Mouse (Mus musculus) heart, adult 2 months (tissue): ENCODE measurements around the gene Dmrtc1c1. TPM values are rescaled to one million over a fixed set of nuclear protein-coding genes. Genes with fewer than 3 reads are reported as not detected.
"Not testable (repeated sequence)": the region's sequence is repeated elsewhere in the genome, so short reads cannot be mapped to it uniquely, and the experiment has no call there.

Experiments
- DNase-seq, 2 experiments: peaks; one replicate each; pipeline ENCODE4 v3.0.0; 2021
- H3K27ac ChIP-seq: fragments of 200-600 bp; 2 replicates; pipeline ENCODE4 v1.8.1; 2022
- H3K27me3 ChIP-seq: fragments of 200-500 bp; 2 replicates; pipeline ENCODE4 v1.6.1; 2012; ENCODE audit warnings: mild to moderate bottlenecking, low read length, inconsistent platforms, mixed read lengths; ENCODE audit not compliant: control insufficient read depth, insufficient read depth
- H3K36me3 ChIP-seq: fragments of 200-500 bp; 2 replicates; pipeline ENCODE4 v1.6.1; 2012; ENCODE audit warnings: low read length, inconsistent platforms; ENCODE audit not compliant: control insufficient read depth, insufficient read depth
- H3K4me1 ChIP-seq: fragments of 200-500 bp; 2 replicates; pipeline ENCODE4 v1.6.1; 2011; ENCODE audit warnings: low read length; ENCODE audit not compliant: control insufficient read depth, insufficient read depth
- H3K4me3 ChIP-seq: fragments of 200-600 bp; 2 replicates; pipeline ENCODE4 v1.8.1; 2022
- H3K79me2 ChIP-seq: fragments of 200-500 bp; replicated peaks from 2 replicates; pipeline ENCODE4 v1.6.1; 2012; ENCODE audit warnings: mild to moderate bottlenecking, inconsistent platforms, low read length, moderate library complexity, mixed read lengths; ENCODE audit not compliant: control insufficient read depth, insufficient read depth
- H3K9ac ChIP-seq: fragments of 200-500 bp; 2 replicates; pipeline ENCODE4 v1.6.1; 2012; ENCODE audit warnings: low read depth, mild to moderate bottlenecking, control low read depth, inconsistent platforms, low read length, mixed read lengths
- CTCF ChIP-seq: fragments of 200-600 bp; IDR thresholded peaks from 2 replicates; pipeline ENCODE4 v1.8.1; 2022; ENCODE audit warnings: antibody characterized with exemption, mild to moderate bottlenecking, moderate library complexity
- EP300 ChIP-seq: fragments of 200-500 bp; IDR thresholded peaks from 2 replicates; pipeline ENCODE4 v1.6.1; 2011; ENCODE audit warnings: low read depth, low read length, control low read depth; ENCODE audit not compliant: insufficient read depth
- POLR2A ChIP-seq: fragments of 200-500 bp; IDR thresholded peaks from 2 replicates; pipeline ENCODE4 v1.6.1; 2011; ENCODE audit warnings: mild to moderate bottlenecking, low read depth, low read length, control low read depth; ENCODE audit not compliant: insufficient read depth
- WGBS: fragments of 180-500 bp; shearing (Covaris S2); methylation state at CpG from one replicate; pipeline ENCODE4 v1.1.7; 2018; 5-methylcytosine and 5-hydroxymethylcytosine counted together
- intact Hi-C: fragments of 180-260 bp; cut with DNase I; formaldehyde crosslinking; loops from one replicate; pipeline ENCODE4 v1.15.1; 2025
- long read RNA-seq: library from polyadenylated mRNA; stranded (forward); transcript quantifications from one replicate; pipeline ENCODE4 v2.0.0, GENCODE M21; 2021
- polyA plus RNA-seq: library from polyadenylated mRNA; depleted of rRNA; stranded (reverse); fragments of >200 nt; gene quantifications from 2 replicates; pipeline ENCODE4 v1.2.3, GENCODE M21; 2012; rRNA removed
- total RNA-seq, 2 experiments: library from RNA; stranded (reverse); gene quantifications; 2 replicates each; pipeline ENCODE4 v1.2.3; 2021

The Dmrtc1c1 gene
- total RNA-seq (not detected), polyA plus RNA-seq (not detected in 2 replicates)
- long read RNA-seq = 0 reads

DNA sequence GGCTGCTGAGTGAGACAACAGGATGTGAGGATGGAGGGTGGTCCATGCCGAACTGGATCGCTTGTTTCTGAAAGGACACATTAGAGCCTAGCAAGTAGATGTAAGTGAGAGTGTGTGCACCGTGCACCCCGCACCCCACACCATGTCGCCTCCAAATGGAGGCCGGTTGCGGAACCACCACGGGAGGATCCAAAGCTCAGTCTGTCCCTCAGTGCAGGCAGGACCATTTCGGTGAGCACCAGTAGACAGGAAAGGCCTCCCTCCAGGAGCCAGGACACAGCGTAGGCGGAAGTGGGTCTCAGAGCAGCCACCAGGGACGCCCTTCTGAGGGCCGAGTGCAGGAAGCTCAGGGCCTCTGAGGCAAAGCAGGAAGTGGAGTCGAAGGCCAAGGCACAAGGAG, at the start of gene Dmrtc1c1:
Gene Dmrtc1c1 (plus strand): TSS at position 301 of the 400 bp plus-strand sequence.
- H3K36me3 ChIP-seq, H3K79me2 ChIP-seq, H3K9ac ChIP-seq, H3K27me3 ChIP-seq, H3K4me3 ChIP-seq, H3K4me1 ChIP-seq, H3K27ac ChIP-seq, DNase-seq, intact Hi-C loops: not testable (repeated sequence)
- no CpG with 5 or more reads among the region's 14 CpGs for WGBS

- Histone ChIP-seq H3K4me1 (no peaks in the 10 kb centered on the region), H3K9ac (no peak overlapping the region), H3K36me3 (no peaks in the 10 kb centered on the region), H3K4me3 (no peak overlapping the region), H3K79me2 (no peaks in the 10 kb centered on the region), H3K27ac (no peak overlapping the region), H3K27me3 (no peaks in the 10 kb centered on the region)
- no peak for DNase-seq
- 50% methylated on average over 4 of the region's 4 CpGs for WGBS
- intact Hi-C loops = no loop called here
- TF ChIP-seq CTCF (no peak), POLR2A (no peak), EP300 (no peak)
These were observed 36.9 kb upstream of the Dmrtc1c1 start for GRCm38 (mm10) chrX:102765878-102766277.

- Histone ChIP-seq H3K27me3 (no peaks in the 10 kb centered on the region), H3K36me3 (no peaks in the 10 kb centered on the region), H3K79me2 (no peaks in the 10 kb centered on the region), H3K4me3 (no peak overlapping the region), H3K27ac (no peak overlapping the region), H3K4me1 (no peaks in the 10 kb centered on the region), H3K9ac (no peak overlapping the region)
- intact Hi-C loops = no loop called here
- TF ChIP-seq EP300 = no peak
- TF ChIP-seq POLR2A = no peak
- no peak for TF ChIP-seq CTCF
- no peak for DNase-seq
- 52% methylated on average over 4 of the region's 4 CpGs for WGBS
These were observed 9.5 kb downstream of the Dmrtc1c1 start for GRCm38 (mm10) chrX:102812311-102812710.

DNA sequence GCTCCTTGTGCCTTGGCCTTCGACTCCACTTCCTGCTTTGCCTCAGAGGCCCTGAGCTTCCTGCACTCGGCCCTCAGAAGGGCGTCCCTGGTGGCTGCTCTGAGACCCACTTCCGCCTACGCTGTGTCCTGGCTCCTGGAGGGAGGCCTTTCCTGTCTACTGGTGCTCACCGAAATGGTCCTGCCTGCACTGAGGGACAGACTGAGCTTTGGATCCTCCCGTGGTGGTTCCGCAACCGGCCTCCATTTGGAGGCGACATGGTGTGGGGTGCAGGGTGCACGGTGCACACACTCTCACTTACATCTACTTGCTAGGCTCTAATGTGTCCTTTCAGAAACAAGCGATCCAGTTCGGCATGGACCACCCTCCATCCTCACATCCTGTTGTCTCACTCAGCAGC, 51.8 kb downstream of the Dmrtc1c1 start, which contains the start of gene Dmrtc1c2:
Gene Dmrtc1c2 (minus strand): TSS at position 101 of the 400 bp plus-strand sequence.
- 85% methylated on average over 6 of the region's 13 CpGs for WGBS

More for the DNA sequence above, 51.8 kb downstream of the Dmrtc1c1 start, which contains the start of gene Dmrtc1c2:
- H3K36me3 ChIP-seq, H3K4me3 ChIP-seq, intact Hi-C loops, H3K79me2 ChIP-seq, DNase-seq, H3K27me3 ChIP-seq, H3K9ac ChIP-seq, H3K27ac ChIP-seq, H3K4me1 ChIP-seq: not testable (repeated sequence)

Other genes starting within 250 kb of the Dmrtc1c1 start
- 10 to 100 TPM; 36.1 to 39.2 TPM for gene Phka1, start 158.7 kb upstream of the Dmrtc1c1 start, total RNA-seq
- gene Phka1, start 158.7 kb upstream of the Dmrtc1c1 start, polyA plus RNA-seq = 11.5 and 22.6 TPM in 2 replicates
- gene Gm3880, start 116.0 kb upstream of the Dmrtc1c1 start, total RNA-seq = not detected
- gene Gm3880, start 116.0 kb upstream of the Dmrtc1c1 start, polyA plus RNA-seq = not detected in 2 replicates
- gene Gm9112, start 95.3 kb upstream of the Dmrtc1c1 start, total RNA-seq = not detected
- not detected in 2 replicates for gene Gm9112, start 95.3 kb upstream of the Dmrtc1c1 start, polyA plus RNA-seq
- not detected for gene Dmrtc1b, start 95.1 kb upstream of the Dmrtc1c1 start, total RNA-seq
- gene Dmrtc1b, start 95.1 kb upstream of the Dmrtc1c1 start, polyA plus RNA-seq = not detected in 2 replicates
- gene Dmrtc1c2, start 51.7 kb downstream of the Dmrtc1c1 start, total RNA-seq = not detected
- gene Dmrtc1c2, start 51.7 kb downstream of the Dmrtc1c1 start, polyA plus RNA-seq = not detected in 2 replicates
- not detected for gene 1700031F05Rik, start 65.0 kb downstream of the Dmrtc1c1 start, total RNA-seq
- gene 1700031F05Rik, start 65.0 kb downstream of the Dmrtc1c1 start, polyA plus RNA-seq = not detected in 2 replicates
- under 1 TPM in 1 of 2 experiments, not detected in 1; 0.21 TPM for gene Dmrtc1a, start 105.7 kb downstream of the Dmrtc1c1 start, total RNA-seq
- gene Dmrtc1a, start 105.7 kb downstream of the Dmrtc1c1 start, polyA plus RNA-seq = 0.20 and 0.25 TPM in 2 replicates
- gene 1700011M02Rik, start 105.9 kb downstream of the Dmrtc1c1 start, total RNA-seq = not detected
- not detected in 2 replicates for gene 1700011M02Rik, start 105.9 kb downstream of the Dmrtc1c1 start, polyA plus RNA-seq
- gene 1700018G05Rik, start 125.4 kb downstream of the Dmrtc1c1 start, total RNA-seq = not detected
- gene 1700018G05Rik, start 125.4 kb downstream of the Dmrtc1c1 start, polyA plus RNA-seq = not detected in 2 replicates